Mouse (Mus musculus): ENCODE data around the gene Pla2g12a. TPM values are rescaled to one million over a fixed set of nuclear protein-coding genes. Genes with fewer than 3 reads are reported as not detected.

Gene Pla2g12a
- polyA plus RNA-seq, 1 experiment, result 183 TPM

Other genes with a start within 250 kb of the Pla2g12a start
- gene Egf, start 123.3 kb upstream of the Pla2g12a start, polyA plus RNA-seq (2012; rRNA removed), result 28.3 and 41.5 TPM in 2 replicates
- 0.07 and 0.08 TPM in 2 replicates for gene Lrit3, start 74.6 kb upstream of the Pla2g12a start, polyA plus RNA-seq (2012; rRNA removed)
- not detected in 2 replicates for gene Rrh, start 56.0 kb upstream of the Pla2g12a start, polyA plus RNA-seq (2012; rRNA removed)
- 15.6 and 26.2 TPM in 2 replicates for gene Gar1, start 47.2 kb upstream of the Pla2g12a start, polyA plus RNA-seq (2012; rRNA removed)
- gene Cfi, start 42.7 kb upstream of the Pla2g12a start, polyA plus RNA-seq (2012; rRNA removed), result 3.6 and 6.8 TPM in 2 replicates
- gene Casp6, start 22.8 kb downstream of the Pla2g12a start, polyA plus RNA-seq (2012; rRNA removed), result 38.8 and 42.3 TPM in 2 replicates
- 5.9 and 8.7 TPM in 2 replicates for gene Mcub, start 91.6 kb downstream of the Pla2g12a start, polyA plus RNA-seq (2012; rRNA removed)
- 38.6 and 52.1 TPM in 2 replicates for gene Sec24b, start 182.9 kb downstream of the Pla2g12a start, polyA plus RNA-seq (2012; rRNA removed)